Mouse (Mus musculus) ES-E14 (cell line): ENCODE data around the gene Ppan. TPM values are rescaled to one million over a fixed set of nuclear protein-coding genes. Genes with fewer than 3 reads are reported as not detected.
A peak's percentile ranks its signal among the peaks of the same experiment; 100 is the strongest.

Experiments
- DNase-seq: peaks from one replicate; pipeline ENCODE4 v3.0.0-alpha.2; 2013; ENCODE audit warnings: low read depth, low spot score
- H3K27ac ChIP-seq: 2 replicates; pipeline ENCODE4 v1.5.1; 2012; ENCODE audit warnings: low read depth, mild to moderate bottlenecking, low read length, moderate library complexity, mixed read lengths; ENCODE audit not compliant: poor library complexity, insufficient read depth, severe bottlenecking
- H3K36me3 ChIP-seq: 2 replicates; pipeline ENCODE4 v1.6.1; 2012; ENCODE audit warnings: mild to moderate bottlenecking, low read length, moderate library complexity, mixed read lengths; ENCODE audit not compliant: control insufficient read depth, poor library complexity, insufficient read depth, severe bottlenecking
- H3K4me1 ChIP-seq, 2 experiments: fragments of 150-350 bp in 1 of 2; sonication (generic) in 1 of 2; 2 replicates each; pipeline ENCODE4 v1.6.1; 2012; ENCODE audit warnings: low read length in 2 of 2, mild to moderate bottlenecking in 1 of 2, mixed read lengths in 1 of 2; ENCODE audit not compliant: control insufficient read depth in 2 of 2, insufficient read depth in 2 of 2, poor library complexity in 1 of 2
- H3K4me3 ChIP-seq, 2 experiments: fragments of 150-350 bp in 1 of 2; sonication (generic) in 1 of 2; 2 replicates each; pipeline ENCODE4 v1.5.1; 2012; ENCODE audit warnings: low read length in 2 of 2, low read depth in 1 of 2, mild to moderate bottlenecking in 1 of 2, mixed read lengths in 1 of 2; ENCODE audit not compliant: insufficient read depth in 1 of 2, poor library complexity in 1 of 2, severe bottlenecking in 1 of 2
- H3K9ac ChIP-seq: 2 replicates; pipeline ENCODE4 v1.6.1; 2012; ENCODE audit warnings: low read depth, mild to moderate bottlenecking, low read length, mixed read lengths; ENCODE audit not compliant: poor library complexity, insufficient read depth, severe bottlenecking
- H3K9me3 ChIP-seq: fragments of 150-350 bp; sonication (generic); 2 replicates; pipeline ENCODE4 v1.6.1; 2012; ENCODE audit warnings: low read depth, mild to moderate bottlenecking, low read length; ENCODE audit not compliant: control insufficient read depth, insufficient read depth
- CHD2 ChIP-seq: IDR thresholded peaks from 2 replicates; pipeline ENCODE4 v1.6.1; 2014; ENCODE audit warnings: mild to moderate bottlenecking, low read depth, low read length, inconsistent platforms
- HCFC1 ChIP-seq: IDR thresholded peaks from 2 replicates; pipeline ENCODE4 v1.6.1; 2012; ENCODE audit warnings: low read length, inconsistent platforms, borderline replicate concordance; ENCODE audit not compliant: insufficient read depth
- MAFK ChIP-seq: IDR thresholded peaks from 2 replicates; pipeline ENCODE4 v1.6.1; 2014; ENCODE audit warnings: mild to moderate bottlenecking, low read depth, low read length, inconsistent platforms; ENCODE audit not compliant: insufficient read depth
- ZC3H11A ChIP-seq: IDR thresholded peaks from 2 replicates; pipeline ENCODE4 v1.6.1; 2012; ENCODE audit warnings: low read depth, mild to moderate bottlenecking, inconsistent platforms, low read length, borderline replicate concordance
- ZNF384 ChIP-seq: IDR thresholded peaks from 2 replicates; pipeline ENCODE4 v1.6.1; 2012; ENCODE audit warnings: low read depth, low read length, inconsistent platforms
- in situ Hi-C, 2 experiments: fragments of 600-800 bp; cut with MboI; formaldehyde crosslinking; loops; one replicate each; pipeline ENCODE4 v1.15.1; 2025; ENCODE audit warnings: low sequenced_read_pairs in 2 of 2, inconsistent platforms in 1 of 2; ENCODE audit not compliant: unreplicated experiment in 2 of 2
- total RNA-seq: library from RNA; depleted of rRNA; stranded (reverse); fragments of 300-350 nt; gene quantifications from 2 replicates; pipeline ENCODE4 v1.2.3, GENCODE M21; 2012; rRNA removed

Gene Ppan
- total RNA-seq, result 179 and 287 TPM in 2 replicates

GRCm38 (mm10) chr9:20887704-20888385 is at the start of gene Ppan:
Gene Ppan (plus strand): TSS chr9:20888175.
- Histone ChIP-seq H3K9ac (peak within 1 kb of the TSS; percentile 97), H3K4me3 (peak within 1 kb of the TSS; percentile 86 to 96), H3K27ac (peak within 1 kb of the TSS; percentile 88), H3K36me3 (peaks cover 35% of the 10 kb centered on the region), H3K9me3 (peaks cover 3% of the 10 kb centered on the region; the same call in 1 of the 2 replicates), H3K4me1 (peaks cover 0 to 14% of the 10 kb centered on the region in 2 experiments; a peak in 1 of 4 replicates)
- DNase-seq, result peak; percentile 95
- in situ Hi-C loops, result no loop called here
- TF ChIP-seq HCFC1 (peak; percentile 82; the same call in 1 of the 2 replicates), CHD2 (no peak)

GRCm38 (mm10) chr9:20838931-20839330 is 49.0 kb upstream of the Ppan start:
- DNase-seq, result no peak
- no peaks in the 10 kb centered on the region for H3K4me1 ChIP-seq
- no peak overlapping the region for H3K9ac ChIP-seq
- no peak overlapping the region for H3K27ac ChIP-seq
- TF ChIP-seq CHD2 (no peak), ZNF384 (no peak), HCFC1 (no peak), ZC3H11A (no peak), MAFK (no peak)
- H3K36me3 ChIP-seq, result no peaks in the 10 kb centered on the region
- in situ Hi-C loops, result loop anchor here in 1 of 2 experiments (10.0 kb wide), 1 partner anchor 104 kb away; no protein-coding TSS in a partner anchor
- H3K9me3 ChIP-seq, result no peaks in the 10 kb centered on the region
- no peak overlapping the region for H3K4me3 ChIP-seq

GRCm38 (mm10) chr9:20842211-20842610 is 45.8 kb upstream of the Ppan start:
- TF ChIP-seq ZNF384 (no peak), MAFK (no peak), HCFC1 (no peak)
- Histone ChIP-seq H3K36me3 (no peaks in the 10 kb centered on the region), H3K9ac (no peak overlapping the region), H3K4me1 (no peaks in the 10 kb centered on the region), H3K9me3 (no peaks in the 10 kb centered on the region), H3K27ac (no peak overlapping the region), H3K4me3 (no peak overlapping the region)
- in situ Hi-C loops, result no loop called here
- no peak for DNase-seq

GRCm38 (mm10) chr9:20842670-20843069 is 45.3 kb upstream of the Ppan start:
- H3K36me3 ChIP-seq, result no peaks in the 10 kb centered on the region
- in situ Hi-C loops, result no loop called here

GRCm38 (mm10) chr9:20850179-20850578 is 37.8 kb upstream of the Ppan start:
- Histone ChIP-seq H3K36me3 (no peaks in the 10 kb centered on the region), H3K4me3 (no peak overlapping the region), H3K27ac (no peak overlapping the region), H3K9me3 (no peaks in the 10 kb centered on the region), H3K9ac (no peak overlapping the region), H3K4me1 (no peaks in the 10 kb centered on the region)
- in situ Hi-C loops, result no loop called here
- DNase-seq, result no peak
- TF ChIP-seq ZC3H11A (no peak), MAFK (no peak), CHD2 (no peak), HCFC1 (no peak), ZNF384 (no peak)

More at GRCm38 (mm10) chr9:20842670-20843069, 45.3 kb upstream of the Ppan start:
- TF ChIP-seq ZC3H11A, result no peak
- TF ChIP-seq HCFC1, result no peak
- no peak for TF ChIP-seq ZNF384
- TF ChIP-seq MAFK, result no peak
- no peak for TF ChIP-seq CHD2
- H3K4me3 ChIP-seq, result no peak overlapping the region
- DNase-seq, result peak; percentile 25
- no peaks in the 10 kb centered on the region for H3K4me1 ChIP-seq
- no peak overlapping the region for H3K9ac ChIP-seq
- H3K27ac ChIP-seq, result no peak overlapping the region
- no peaks in the 10 kb centered on the region for H3K9me3 ChIP-seq
